ENCODE assay signal across 24 mouse cellular contexts in genomic region chr15:96002958-96003601, GRCm38 (mm10).
DNase-seq lines count a peak whose midpoint lies in the region; ATAC-seq and TF ChIP-seq lines count a peak whose summit lies in the region.
"Had no signal": no experiment of that assay in that cellular context is flagged by ENCODE, and none has a peak within 500 bp of the region (broad histone marks: within the 10 kb centered on the region; RNA-seq: fewer than 3 reads in every experiment).

No protein-coding gene starts in this region.

- no peaks in the 10 kb centered on the region for H3K27me3 ChIP-seq in kidney, embryonic 15.5 days
- H3K27me3 ChIP-seq in kidney, embryonic 14.5 days (ENCODE audit: control insufficient read depth, insufficient read depth, low read length) = no peaks in the 10 kb centered on the region
- H3K27me3 ChIP-seq: forebrain, embryonic 13.5 days; limb, embryonic 13.5 days; liver, embryonic 13.5 days; midbrain, embryonic 12.5 days; neural tube, embryonic 12.5 days had no signal

- no peak overlapping the region for H3K4me3 ChIP-seq in kidney, embryonic 15.5 days (replicated peaks)
- H3K4me3 ChIP-seq in kidney, embryonic 14.5 days (ENCODE audit: low read length) = no peak overlapping the region
- H3K4me3 ChIP-seq in lung, adult 2 months (replicated peaks; ENCODE audit: extremely low read depth, low read depth, low read length) = no peak overlapping the region
- H3K4me3 ChIP-seq: erythroblast, embryonic 14.5 days; forebrain, embryonic 13.5 days; limb, embryonic 13.5 days; liver, embryonic 13.5 days; midbrain, embryonic 12.5 days; neural tube, embryonic 12.5 days had no signal

- 40% methylated on average over 6 of the region's 6 CpGs for WGBS in kidney, embryonic 15.5 days
- WGBS in kidney, embryonic 14.5 days = 47% methylated on average over 6 of the region's 6 CpGs
- 25% methylated on average over 6 of the region's 6 CpGs for WGBS in lung, adult 2 months

- peak overlapping the region; percentile 56; the same call in 1 of the 2 replicates for H3K27ac ChIP-seq in kidney, embryonic 15.5 days
- H3K27ac ChIP-seq in kidney, embryonic 14.5 days (ENCODE audit: low read depth, low read length) = no peak overlapping the region
- H3K27ac ChIP-seq: forebrain, embryonic 13.5 days; limb, embryonic 13.5 days; liver, embryonic 13.5 days; midbrain, embryonic 12.5 days; neural tube, embryonic 12.5 days had no signal

- no peak for ATAC-seq in kidney, embryonic 15.5 days (replicated peaks; ENCODE audit: low FRiP score)
- no peak for ATAC-seq in kidney, embryonic 14.5 days (ENCODE audit: low FRiP score, low TSS enrichment)
- ATAC-seq: CD4-positive, CD25-positive, alpha-beta regulatory T cell, adult 4 months; forebrain, embryonic 13.5 days; hindbrain, embryonic 16.5 days had no signal

- peaks cover 10% of the 10 kb centered on the region; the same call in 1 of the 2 replicates for H3K4me1 ChIP-seq in kidney, embryonic 15.5 days
- H3K4me1 ChIP-seq in kidney, embryonic 14.5 days (ENCODE audit: control insufficient read depth, insufficient read depth, low read length) = peaks cover 7% of the 10 kb centered on the region; the same call in 1 of the 2 replicates
- peaks cover 4% of the 10 kb centered on the region; the same call in 1 of the 2 replicates for H3K4me1 ChIP-seq in lung, adult 2 months (ENCODE audit: control insufficient read depth, insufficient read depth, low read length)
- H3K4me1 ChIP-seq: forebrain, embryonic 13.5 days; liver, embryonic 13.5 days; midbrain, embryonic 12.5 days; neural tube, embryonic 12.5 days had no signal

- no peaks in the 10 kb centered on the region for H3K36me3 ChIP-seq in kidney, embryonic 15.5 days
- H3K36me3 ChIP-seq in kidney, embryonic 14.5 days (ENCODE audit: control insufficient read depth, insufficient read depth, low read length) = no peaks in the 10 kb centered on the region
- H3K36me3 ChIP-seq: limb, embryonic 13.5 days; liver, embryonic 13.5 days; midbrain, embryonic 12.5 days; neural tube, embryonic 12.5 days had no signal

- TF ChIP-seq POLR2A in lung, adult 2 months (IDR thresholded peaks at IDR 0.05; ENCODE audit: borderline replicate concordance, extremely low read depth, low read depth, low read length) = no peak

- TF ChIP-seq CTCF in lung, adult 2 months (IDR thresholded peaks at IDR 0.05; ENCODE audit: insufficient read depth, low read length) = no peak

- no peaks in the 10 kb centered on the region for H3K9me3 ChIP-seq in kidney, embryonic 15.5 days (replicated peaks)
- no peaks in the 10 kb centered on the region for H3K9me3 ChIP-seq in kidney, embryonic 14.5 days (ENCODE audit: control insufficient read depth, low read length)
- H3K9me3 ChIP-seq: limb, embryonic 13.5 days; liver, embryonic 13.5 days; midbrain, embryonic 12.5 days; neural tube, embryonic 12.5 days had no signal

- DNase-seq in lung, postnatal 10 days = peak; percentile 3
- no peak for DNase-seq in lung, adult 2 months
- DNase-seq in NIH3T3 (ENCODE audit: low read depth) = peak; percentile 73
- DNase-seq in mesoderm, embryonic 11.5 days (ENCODE audit: low read depth, low spot score) = peak; percentile 15
- DNase-seq in cerebellum, postnatal 14 days = no peak
- no peak for DNase-seq in right cerebral cortex, postnatal 10 days (ENCODE audit: low spot score in 2 of 2)
- DNase-seq: adrenal gland, postnatal 25 days; cerebellum, adult 11-12 months; cerebellum, postnatal 25 days; gastrocnemius, postnatal 14 days; layer of hippocampus, postnatal 36 days; liver, embryonic 13.5 days; right cerebral cortex, adult 18-20 months; thymus, adult 18-20 months; thymus, postnatal 4 days had no signal

- no peak overlapping the region for H3K9ac ChIP-seq in kidney, embryonic 15.5 days
- no peak overlapping the region for H3K9ac ChIP-seq in kidney, embryonic 14.5 days (ENCODE audit: low read depth, low read length)
- H3K9ac ChIP-seq: forebrain, embryonic 13.5 days; limb, embryonic 13.5 days; liver, embryonic 13.5 days; midbrain, embryonic 12.5 days; neural tube, embryonic 12.5 days had no signal

- H3K4me2 ChIP-seq in kidney, embryonic 15.5 days = no peak overlapping the region
- no peak overlapping the region for H3K4me2 ChIP-seq in kidney, embryonic 14.5 days (replicated peaks; ENCODE audit: low read depth, low read length)
- H3K4me2 ChIP-seq: forebrain, embryonic 13.5 days; limb, embryonic 13.5 days; liver, embryonic 13.5 days; midbrain, embryonic 12.5 days; neural tube, embryonic 12.5 days had no signal

Comparison
In these comparisons a context has a peak if more than half of its experiments do, and no peak if none do; other contexts are left out.
1. DNase-seq: peak in lung, postnatal 10 days (single experiment), NIH3T3 (single experiment) and mesoderm, embryonic 11.5 days (single experiment); none in lung, adult 2 months (single experiment), cerebellum, postnatal 14 days (0 of 2) and right cerebral cortex, postnatal 10 days (0 of 2).